Mouse (Mus musculus): Measurements from ENCODE around the gene Scube1. TPM values are rescaled to one million over a fixed set of nuclear protein-coding genes. Genes with fewer than 3 reads are reported as not detected.

Scube1 gene
- 32.1 and 32.9 TPM in 2 replicates for polyA plus RNA-seq (2014; fragmentation: Nextera tagmentation; extraction: Ambion mirVana)

DNA sequence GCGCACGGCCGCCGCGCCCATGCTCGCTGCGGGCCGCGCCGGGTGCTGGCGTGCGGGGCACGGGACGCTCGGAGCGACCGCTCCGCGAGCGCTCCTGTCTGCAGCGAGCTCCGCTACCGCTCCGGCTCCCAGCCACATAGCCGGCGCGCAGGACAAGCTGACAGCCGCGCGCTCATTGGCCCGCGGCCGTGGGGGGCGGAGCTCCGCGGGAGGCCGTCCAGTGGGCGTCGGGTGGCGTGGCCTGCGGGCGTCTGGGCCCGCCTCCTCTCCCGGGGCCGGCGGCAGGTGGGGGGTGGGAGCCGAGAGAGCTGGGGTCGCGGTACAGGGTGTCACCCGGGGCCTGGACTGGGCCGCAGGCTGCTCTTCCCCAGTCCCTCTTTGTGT lies at the start of gene Scube1:
Scube1 (minus strand) TSS at position 136 of the 384 bp plus-strand sequence.
- peak within 1 kb of the TSS; percentile 79 for H3K4me2 ChIP-seq (ENCODE audit: low read depth)
- H3K4me3 ChIP-seq (ENCODE audit: low read depth, low read length): peak within 1 kb of the TSS; percentile 66
- H3K9ac ChIP-seq (ENCODE audit: low read length): peak within 1 kb of the TSS; percentile 53
- peaks cover 21% of the 10 kb centered on the region for H3K4me1 ChIP-seq (ENCODE audit: control insufficient read depth, insufficient read depth, low read length)
- 0% methylated on average over 41 of the region's 51 CpGs for WGBS
- DNase-seq (ENCODE audit: low spot score): peak; percentile 96
- 0 out of 2 replicates have a peak, but pooled peaks cover 6% of the 10 kb centered on the region for H3K27me3 ChIP-seq (ENCODE audit: control insufficient read depth, insufficient read depth, low read length)
- no peaks in the 10 kb centered on the region for H3K9me3 ChIP-seq (ENCODE audit: control insufficient read depth, low read length)
- peak within 1 kb of the TSS; percentile 45 for H3K27ac ChIP-seq (ENCODE audit: low read depth, low read length)
- peak; percentile 93 for ATAC-seq (ENCODE audit: insufficient read depth, low FRiP score, low TSS enrichment)
- H3K36me3 ChIP-seq (ENCODE audit: control insufficient read depth, insufficient read depth, low read length): peaks cover 2% of the 10 kb centered on the region; the same call in 1 of the 2 replicates

DNA sequence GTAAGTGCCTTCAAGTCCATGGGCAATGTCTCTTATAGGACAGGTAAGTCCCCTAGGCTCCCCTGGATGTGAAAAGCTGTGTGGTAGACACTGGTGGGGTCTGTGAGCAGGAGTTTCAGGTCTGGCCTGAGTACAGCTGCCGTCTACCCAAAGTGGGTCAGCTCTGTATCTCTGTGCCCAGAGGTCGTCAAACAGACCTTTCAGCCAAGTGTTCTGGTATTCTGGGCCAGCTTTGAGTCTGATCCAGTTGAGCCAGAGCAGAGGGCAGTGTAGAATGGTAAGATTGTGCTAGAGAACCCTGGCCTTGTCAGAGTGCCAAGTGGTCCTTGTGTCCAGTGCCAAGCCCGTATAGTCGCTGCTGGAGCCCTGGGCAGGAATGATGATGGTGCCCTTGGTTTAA lies 48.1 kb upstream of the Scube1 start:
- no peak for DNase-seq (ENCODE audit: low spot score)
- ATAC-seq (ENCODE audit: insufficient read depth, low FRiP score, low TSS enrichment): no peak
- H3K27me3 ChIP-seq (ENCODE audit: control insufficient read depth, insufficient read depth, low read length): no peaks in the 10 kb centered on the region
- H3K4me3 ChIP-seq (ENCODE audit: low read depth, low read length): no peak overlapping the region
- no peaks in the 10 kb centered on the region for H3K9me3 ChIP-seq (ENCODE audit: control insufficient read depth, low read length)
- H3K4me1 ChIP-seq (ENCODE audit: control insufficient read depth, insufficient read depth, low read length): no peaks in the 10 kb centered on the region
- no peak overlapping the region for H3K27ac ChIP-seq (ENCODE audit: low read depth, low read length)
- H3K36me3 ChIP-seq (ENCODE audit: control insufficient read depth, insufficient read depth, low read length): no peaks in the 10 kb centered on the region
- whole genome bisulfite sequencing: 84% methylated on average over 4 of the region's 4 CpGs
- no peak overlapping the region for H3K9ac ChIP-seq (ENCODE audit: low read length)
- no peak overlapping the region for H3K4me2 ChIP-seq (ENCODE audit: low read depth)

DNA sequence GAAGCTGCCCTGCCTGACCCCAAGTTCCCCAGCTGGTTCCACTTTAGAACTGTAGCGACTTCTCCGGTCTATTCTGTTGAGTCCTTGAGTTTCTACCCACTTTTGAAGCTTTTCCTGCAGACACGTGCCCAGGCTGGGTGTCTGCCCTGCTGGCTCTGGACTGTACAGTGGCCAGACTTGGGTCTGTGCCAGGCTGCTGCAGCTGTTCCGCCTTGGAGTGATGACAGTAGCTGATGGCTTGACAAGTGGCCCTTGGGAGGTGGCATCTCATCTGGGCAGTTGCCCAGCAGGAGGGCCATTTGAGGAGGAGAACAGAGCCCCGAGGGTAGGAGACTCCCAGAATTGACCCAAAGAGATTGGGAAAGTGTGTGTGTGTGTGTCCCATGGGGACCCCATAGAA lies 47.6 kb upstream of the Scube1 start:
- no peaks in the 10 kb centered on the region for H3K36me3 ChIP-seq (ENCODE audit: control insufficient read depth, insufficient read depth, low read length)
- no peak for ATAC-seq (ENCODE audit: insufficient read depth, low FRiP score, low TSS enrichment)
- DNase-seq (ENCODE audit: low spot score): no peak
- H3K27me3 ChIP-seq (ENCODE audit: control insufficient read depth, insufficient read depth, low read length): no peaks in the 10 kb centered on the region
- H3K4me1 ChIP-seq (ENCODE audit: control insufficient read depth, insufficient read depth, low read length): no peaks in the 10 kb centered on the region
- no peaks in the 10 kb centered on the region for H3K9me3 ChIP-seq (ENCODE audit: control insufficient read depth, low read length)
- H3K4me3 ChIP-seq (ENCODE audit: low read depth, low read length): no peak overlapping the region
- H3K4me2 ChIP-seq (ENCODE audit: low read depth): no peak overlapping the region
- H3K9ac ChIP-seq (ENCODE audit: low read length): no peak overlapping the region
- 68% methylated on average over 5 of the region's 5 CpGs for WGBS
- no peak overlapping the region for H3K27ac ChIP-seq (ENCODE audit: low read depth, low read length)

DNA sequence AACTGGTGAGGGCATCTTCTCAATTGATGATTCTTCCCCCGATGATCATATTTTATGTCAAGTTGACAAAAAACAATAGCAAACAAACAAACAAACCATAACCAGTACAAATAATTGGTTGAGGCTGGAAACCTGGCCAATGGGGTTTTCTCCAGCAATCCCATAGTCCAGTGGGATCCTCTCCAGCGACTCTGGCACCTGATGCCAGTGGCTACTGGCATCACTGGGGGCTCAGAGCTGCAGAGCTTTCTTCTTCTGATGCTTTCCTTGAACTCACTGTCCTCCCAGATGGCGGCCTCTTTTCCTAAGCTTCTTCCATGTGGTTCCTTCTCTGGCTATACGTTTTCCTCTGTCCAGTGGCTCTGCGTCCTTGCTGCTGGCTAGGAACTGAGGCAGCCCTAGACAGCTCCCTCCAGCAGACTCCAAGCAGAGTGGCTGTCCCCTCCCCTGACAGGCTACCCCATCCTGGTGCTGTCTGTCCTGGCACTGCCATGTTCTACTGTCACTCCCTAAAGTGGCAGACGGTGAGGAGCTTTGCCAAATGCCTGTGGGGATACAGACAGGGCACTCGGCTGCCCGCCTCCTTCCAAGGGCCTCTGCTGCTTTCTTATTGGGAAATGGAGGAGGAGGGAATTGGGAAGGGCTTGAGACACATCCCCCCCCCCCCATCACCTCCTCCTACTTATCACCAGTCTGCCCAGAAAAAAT lies 46.7 kb upstream of the Scube1 start:
- no peak for DNase-seq (ENCODE audit: low spot score)
- no peak overlapping the region for H3K9ac ChIP-seq (ENCODE audit: low read length)
- no peaks in the 10 kb centered on the region for H3K9me3 ChIP-seq (ENCODE audit: control insufficient read depth, low read length)
- no peak overlapping the region for H3K4me2 ChIP-seq (ENCODE audit: low read depth)
- whole genome bisulfite sequencing: 86% methylated on average over 8 of the region's 8 CpGs
- no peaks in the 10 kb centered on the region for H3K4me1 ChIP-seq (ENCODE audit: control insufficient read depth, insufficient read depth, low read length)
- no peak for ATAC-seq (ENCODE audit: insufficient read depth, low FRiP score, low TSS enrichment)
- H3K4me3 ChIP-seq (ENCODE audit: low read depth, low read length): no peak overlapping the region
- H3K27ac ChIP-seq (ENCODE audit: low read depth, low read length): no peak overlapping the region
- no peaks in the 10 kb centered on the region for H3K36me3 ChIP-seq (ENCODE audit: control insufficient read depth, insufficient read depth, low read length)
- H3K27me3 ChIP-seq (ENCODE audit: control insufficient read depth, insufficient read depth, low read length): no peaks in the 10 kb centered on the region

DNA sequence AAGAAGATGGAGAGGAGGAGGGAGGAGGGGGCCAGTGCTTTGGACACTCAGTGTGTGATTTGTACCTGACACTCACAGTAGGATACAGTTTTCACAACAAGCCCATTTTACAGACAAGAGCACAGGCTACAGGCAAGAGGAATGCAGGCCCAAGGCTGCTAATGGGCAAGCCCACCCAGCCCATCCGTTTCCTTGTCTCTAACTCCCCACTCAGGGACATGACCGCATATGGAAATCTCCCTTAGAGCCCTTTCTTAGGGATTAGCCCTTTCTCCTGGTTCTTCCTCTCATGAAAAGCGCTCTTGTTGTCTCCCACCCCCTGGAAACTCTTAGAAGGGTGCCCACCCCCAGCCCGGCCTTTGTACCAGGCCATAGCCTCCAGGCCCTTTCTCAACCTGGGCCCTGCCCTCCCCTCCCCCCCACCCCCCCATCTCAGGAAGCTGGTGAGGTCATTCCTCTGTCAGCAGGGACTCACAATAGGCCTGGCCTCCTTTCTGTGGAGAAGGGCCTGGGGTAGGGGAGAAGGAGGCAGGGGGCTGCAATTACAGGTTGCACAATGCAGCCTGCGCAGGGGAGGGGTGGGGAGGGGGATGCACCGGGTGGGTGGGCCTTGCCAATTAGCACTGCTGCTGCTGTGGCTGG lies 40.7 kb upstream of the Scube1 start:
- Histone ChIP-seq H3K27me3 (ENCODE audit: control insufficient read depth, insufficient read depth, low read length) (no peaks in the 10 kb centered on the region), H3K4me1 (ENCODE audit: control insufficient read depth, insufficient read depth, low read length) (peaks cover 4% of the 10 kb centered on the region; the same call in 1 of the 2 replicates), H3K36me3 (ENCODE audit: control insufficient read depth, insufficient read depth, low read length) (no peaks in the 10 kb centered on the region), H3K4me3 (ENCODE audit: low read depth, low read length) (no peak overlapping the region), H3K27ac (ENCODE audit: low read depth, low read length) (no peak overlapping the region), H3K9me3 (ENCODE audit: control insufficient read depth, low read length) (no peaks in the 10 kb centered on the region), H3K4me2 (ENCODE audit: low read depth) (no peak overlapping the region), H3K9ac (ENCODE audit: low read length) (peak overlapping the region; percentile 11; the same call in 1 of the 2 replicates)
- 15% methylated on average over 4 of the region's 6 CpGs for WGBS
- no peak for ATAC-seq (ENCODE audit: insufficient read depth, low FRiP score, low TSS enrichment)
- peak; percentile 38 for DNase-seq (ENCODE audit: low spot score)

DNA sequence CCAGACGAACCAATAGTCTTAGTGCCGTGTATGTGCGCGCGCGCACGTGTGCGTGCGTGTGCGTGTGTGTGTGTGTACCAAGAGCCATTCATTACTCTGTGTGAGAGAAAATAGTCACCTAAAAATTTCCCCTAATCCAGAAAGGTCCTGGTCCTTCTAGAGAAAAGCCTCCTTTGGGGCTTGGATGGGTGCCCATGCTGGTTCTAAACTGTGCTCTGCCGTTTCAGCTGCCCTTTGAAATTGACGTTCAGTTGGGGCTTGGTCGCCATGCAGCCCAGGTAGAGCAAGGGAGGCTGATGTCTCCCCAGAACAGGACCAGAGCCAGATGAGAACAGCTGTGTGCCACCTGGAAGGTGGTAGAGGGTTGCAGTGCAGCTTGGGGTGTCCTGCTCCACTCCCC lies 36.7 kb upstream of the Scube1 start:
- Histone ChIP-seq H3K4me1 (ENCODE audit: control insufficient read depth, insufficient read depth, low read length) (peaks cover 4% of the 10 kb centered on the region; the same call in 1 of the 2 replicates), H3K4me2 (ENCODE audit: low read depth) (no peak overlapping the region), H3K9me3 (ENCODE audit: control insufficient read depth, low read length) (no peaks in the 10 kb centered on the region), H3K9ac (ENCODE audit: low read length) (no peak overlapping the region), H3K27me3 (ENCODE audit: control insufficient read depth, insufficient read depth, low read length) (no peaks in the 10 kb centered on the region), H3K27ac (ENCODE audit: low read depth, low read length) (no peak overlapping the region), H3K36me3 (ENCODE audit: control insufficient read depth, insufficient read depth, low read length) (no peaks in the 10 kb centered on the region), H3K4me3 (ENCODE audit: low read depth, low read length) (no peak overlapping the region)
- no peak for DNase-seq (ENCODE audit: low spot score)
- WGBS: 88% methylated on average over 13 of the region's 13 CpGs
- ATAC-seq (ENCODE audit: insufficient read depth, low FRiP score, low TSS enrichment): no peak

DNA sequence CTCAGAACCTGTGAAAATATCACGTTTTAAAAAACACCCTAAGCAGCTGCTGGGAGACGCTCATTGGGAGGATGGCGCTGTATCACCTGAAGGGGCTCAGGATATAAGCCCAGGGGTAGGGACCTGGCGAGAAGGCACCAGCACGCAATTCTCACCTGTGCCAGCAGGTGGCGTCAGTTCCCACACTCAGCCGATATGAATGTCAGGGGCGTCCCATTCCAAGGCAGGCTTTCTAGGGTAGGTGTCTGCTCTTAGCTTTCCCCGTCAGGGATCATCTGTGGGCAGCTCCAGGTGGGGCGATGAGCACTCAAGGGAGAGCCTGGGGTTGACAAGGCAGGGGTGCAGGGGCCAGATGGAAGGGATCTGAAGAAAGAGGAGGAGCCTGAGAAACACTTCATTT lies 35.9 kb upstream of the Scube1 start:
- DNase-seq (ENCODE audit: low spot score) (peak; percentile 76), ATAC-seq (ENCODE audit: insufficient read depth, low FRiP score, low TSS enrichment) (no peak)
- H3K9ac ChIP-seq (ENCODE audit: low read length): no peak overlapping the region
- no peak overlapping the region for H3K4me2 ChIP-seq (ENCODE audit: low read depth)
- no peaks in the 10 kb centered on the region for H3K9me3 ChIP-seq (ENCODE audit: control insufficient read depth, low read length)
- no peaks in the 10 kb centered on the region for H3K27me3 ChIP-seq (ENCODE audit: control insufficient read depth, insufficient read depth, low read length)
- no peak overlapping the region for H3K27ac ChIP-seq (ENCODE audit: low read depth, low read length)
- WGBS: 7% methylated on average over 10 of the region's 10 CpGs
- H3K4me1 ChIP-seq (ENCODE audit: control insufficient read depth, insufficient read depth, low read length): no peaks in the 10 kb centered on the region
- no peaks in the 10 kb centered on the region for H3K36me3 ChIP-seq (ENCODE audit: control insufficient read depth, insufficient read depth, low read length)
- no peak overlapping the region for H3K4me3 ChIP-seq (ENCODE audit: low read depth, low read length)

DNA sequence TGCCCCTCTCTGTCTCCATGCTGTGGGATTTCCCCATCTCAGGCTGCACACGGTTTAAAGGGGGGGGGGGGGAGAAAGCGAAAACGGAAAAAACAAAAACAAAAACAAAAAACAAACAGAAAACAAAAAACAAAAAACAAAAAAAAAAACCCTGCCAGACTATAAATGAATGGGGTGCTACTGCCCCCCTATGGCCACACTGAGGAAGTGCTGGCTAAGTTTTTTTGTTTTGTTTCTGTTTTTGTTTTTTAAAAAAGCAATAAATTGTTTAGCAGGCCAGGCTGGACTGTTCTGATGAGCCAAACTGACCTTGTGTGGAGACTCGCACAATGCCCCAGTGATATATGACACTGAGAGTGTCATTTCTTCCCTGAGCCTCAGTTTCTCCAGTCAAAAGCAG lies 34.1 kb upstream of the Scube1 start:
- Histone ChIP-seq H3K4me1 (ENCODE audit: control insufficient read depth, insufficient read depth, low read length) (no peaks in the 10 kb centered on the region), H3K4me3 (ENCODE audit: low read depth, low read length) (no peak overlapping the region), H3K27me3 (ENCODE audit: control insufficient read depth, insufficient read depth, low read length) (no peaks in the 10 kb centered on the region), H3K36me3 (ENCODE audit: control insufficient read depth, insufficient read depth, low read length) (no peaks in the 10 kb centered on the region), H3K4me2 (ENCODE audit: low read depth) (no peak overlapping the region), H3K27ac (ENCODE audit: low read depth, low read length) (no peak overlapping the region), H3K9ac (ENCODE audit: low read length) (no peak overlapping the region), H3K9me3 (ENCODE audit: control insufficient read depth, low read length) (no peaks in the 10 kb centered on the region)
- 14% methylated on average over 4 of the region's 4 CpGs for WGBS
- ATAC-seq (ENCODE audit: insufficient read depth, low FRiP score, low TSS enrichment): no peak
- DNase-seq (ENCODE audit: low spot score): no peak

DNA sequence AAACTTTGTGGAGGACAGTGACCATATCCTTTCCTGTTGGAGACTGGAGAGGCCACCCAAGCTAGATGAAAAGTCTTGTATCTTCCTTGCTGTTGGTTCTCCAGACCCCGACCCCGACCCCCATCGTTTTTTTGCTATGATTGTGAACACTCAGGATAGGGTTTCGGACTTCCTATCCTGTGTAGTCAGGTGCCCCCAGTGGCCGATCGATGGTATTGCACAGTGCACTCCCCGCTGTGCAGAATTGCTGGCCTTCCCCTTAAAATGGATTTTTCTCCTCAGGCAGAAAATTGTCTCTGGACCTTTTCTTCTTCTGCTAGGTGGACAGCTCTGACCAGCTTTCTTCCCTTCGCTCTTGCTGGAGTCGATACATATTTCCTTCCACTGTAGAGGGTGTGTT lies 31.9 kb upstream of the Scube1 start:
- DNase-seq (ENCODE audit: low spot score) (peak; percentile 65), ATAC-seq (ENCODE audit: insufficient read depth, low FRiP score, low TSS enrichment) (no peak)
- H3K4me1 ChIP-seq (ENCODE audit: control insufficient read depth, insufficient read depth, low read length): no peaks in the 10 kb centered on the region
- H3K9ac ChIP-seq (ENCODE audit: low read length): no peak overlapping the region
- H3K9me3 ChIP-seq (ENCODE audit: control insufficient read depth, low read length): no peaks in the 10 kb centered on the region
- H3K27me3 ChIP-seq (ENCODE audit: control insufficient read depth, insufficient read depth, low read length): no peaks in the 10 kb centered on the region
- H3K4me2 ChIP-seq (ENCODE audit: low read depth): no peak overlapping the region
- no peaks in the 10 kb centered on the region for H3K36me3 ChIP-seq (ENCODE audit: control insufficient read depth, insufficient read depth, low read length)
- no peak overlapping the region for H3K4me3 ChIP-seq (ENCODE audit: low read depth, low read length)
- H3K27ac ChIP-seq (ENCODE audit: low read depth, low read length): no peak overlapping the region
- 24% methylated on average over 9 of the region's 9 CpGs for WGBS

Data from neural tube, embryonic 11.5 days (tissue).